Mouse (Mus musculus): Measurements from ENCODE around the gene Zfp362. TPM values are rescaled to one million over a fixed set of nuclear protein-coding genes. Genes with fewer than 3 reads are reported as not detected.

Gene Zfp362
- polyA plus RNA-seq (2017; shearing (Covaris generic)), result 10 to 100 TPM in 1 of 2 experiments, 1 to 10 TPM in 1; 6.9 to 13.2 TPM

GRCm38 (mm10) chr4:128806043-128806826 is at the start of gene Zfp362:
TSS of gene Zfp362 (minus strand) at chr4:128806045.
- ATAC-seq, result peak; percentile 61

- no peak for ATAC-seq
Observed at GRCm38 (mm10) chr4:128855613-128856040, 49.8 kb upstream of the Zfp362 start.

DNA sequence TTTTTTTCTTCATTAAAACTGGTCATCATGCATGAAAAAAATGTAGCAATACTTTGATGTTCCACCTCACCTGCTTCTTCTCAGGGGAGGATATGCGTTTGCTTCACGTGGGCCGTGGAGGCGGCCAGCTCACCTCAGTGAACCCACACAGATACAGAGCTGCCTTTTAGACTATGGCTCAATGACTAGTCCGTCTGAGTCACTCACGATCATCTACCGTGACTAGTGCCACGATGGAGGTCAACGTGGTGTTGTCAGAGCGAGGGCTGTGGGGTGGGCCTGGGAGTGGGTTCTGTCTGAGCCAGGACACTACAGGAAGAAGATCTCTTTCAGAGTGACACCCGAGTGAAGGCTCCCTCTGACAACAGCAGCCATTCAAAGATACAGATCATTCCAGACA is 47.3 kb upstream of the Zfp362 start:
- no peak for ATAC-seq

GRCm38 (mm10) chr4:128852266-128852887 is 46.5 kb upstream of the Zfp362 start:
- no peak for ATAC-seq

DNA sequence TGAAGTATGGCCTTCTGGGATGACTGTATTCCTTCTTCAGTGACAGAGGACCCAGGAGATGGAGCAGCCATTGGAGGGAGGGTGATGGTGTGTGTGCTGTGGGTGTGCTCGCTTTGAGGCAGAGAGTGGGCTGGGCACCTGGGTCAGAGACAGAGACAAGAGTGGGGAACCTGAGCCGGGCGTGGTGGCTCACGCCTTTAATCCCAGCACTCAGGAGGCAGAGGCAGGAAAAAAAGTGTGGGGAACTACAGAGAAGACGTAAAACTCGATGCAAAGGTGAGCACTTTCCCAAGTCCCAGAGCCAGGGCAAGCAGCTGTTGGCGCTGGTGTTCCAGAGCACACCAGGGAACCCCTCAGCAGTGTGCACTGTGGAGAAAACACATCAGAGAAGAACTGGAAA is 43.8 kb upstream of the Zfp362 start:
- ATAC-seq, result no peak

DNA sequence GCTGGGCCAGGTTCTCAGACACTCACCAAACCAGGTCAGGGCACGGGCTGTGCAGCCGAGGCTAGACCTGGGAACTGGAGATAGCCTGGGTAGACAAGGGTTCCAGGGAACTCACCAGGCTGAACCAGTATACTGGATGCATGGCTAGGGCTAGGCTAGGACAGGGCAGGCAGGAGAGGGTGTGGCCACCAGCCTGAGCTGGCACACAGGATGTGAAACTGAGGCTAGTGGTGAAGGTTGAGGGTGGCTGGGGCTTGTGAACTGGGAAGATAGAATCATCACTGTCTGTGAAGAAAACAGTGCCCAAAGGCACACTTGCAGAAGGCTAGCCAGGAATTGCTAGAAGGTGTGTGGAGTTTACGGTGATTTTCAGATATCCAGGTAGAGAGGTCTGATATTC is 43.1 kb upstream of the Zfp362 start:
- ATAC-seq, result peak; percentile 43

DNA sequence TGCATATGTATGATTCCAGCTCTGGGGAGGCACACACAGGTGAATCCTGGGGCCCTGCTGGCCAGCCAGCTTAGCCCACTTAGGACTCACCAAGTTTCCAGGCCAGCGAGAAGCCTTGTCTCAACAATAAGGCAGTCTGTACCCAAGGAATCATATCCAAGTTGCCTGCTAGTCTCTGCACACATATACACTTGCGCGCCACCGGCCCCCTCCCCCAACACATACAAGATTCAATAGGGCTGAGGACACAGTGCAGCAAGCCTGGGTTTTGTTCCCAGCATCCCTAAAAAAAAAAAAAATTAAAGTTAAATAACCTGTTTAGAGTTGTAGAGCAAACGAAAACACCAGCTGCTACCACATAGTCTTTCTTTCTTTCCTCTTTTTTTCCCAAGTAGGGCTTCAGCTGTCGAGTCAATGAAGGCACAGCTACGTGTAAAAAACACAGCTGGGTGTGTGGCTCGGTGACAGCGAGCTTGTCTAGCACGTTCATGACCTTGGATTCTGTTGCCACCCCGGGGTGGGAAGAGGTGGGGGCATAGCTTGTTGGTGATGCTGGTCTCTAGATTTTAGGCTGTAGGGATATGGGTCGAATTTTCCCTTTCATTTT is 39.6 kb upstream of the Zfp362 start:
- no peak for ATAC-seq

- ATAC-seq, result no peak
Observed at GRCm38 (mm10) chr4:128844566-128844965, 38.7 kb upstream of the Zfp362 start.

DNA sequence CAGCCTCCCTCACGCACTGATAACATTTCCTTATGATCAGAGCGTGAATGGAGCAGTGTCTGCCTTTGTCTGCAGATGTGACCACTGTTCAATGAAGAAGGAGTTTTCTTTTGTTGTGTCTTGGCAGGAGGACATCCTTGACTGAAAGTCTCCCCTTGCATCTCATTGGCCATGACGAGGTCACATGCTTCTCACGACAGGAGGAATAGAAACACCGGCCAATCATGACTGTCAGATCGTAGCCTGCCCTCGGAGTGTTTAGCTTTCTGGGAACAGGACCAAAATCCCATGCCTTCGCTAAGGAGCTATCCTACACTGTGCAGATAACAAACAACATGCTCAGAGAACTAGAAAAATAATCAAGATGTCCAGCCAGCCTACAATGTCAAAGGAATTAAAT is 35.4 kb upstream of the Zfp362 start:
- ATAC-seq, result no peak

DNA sequence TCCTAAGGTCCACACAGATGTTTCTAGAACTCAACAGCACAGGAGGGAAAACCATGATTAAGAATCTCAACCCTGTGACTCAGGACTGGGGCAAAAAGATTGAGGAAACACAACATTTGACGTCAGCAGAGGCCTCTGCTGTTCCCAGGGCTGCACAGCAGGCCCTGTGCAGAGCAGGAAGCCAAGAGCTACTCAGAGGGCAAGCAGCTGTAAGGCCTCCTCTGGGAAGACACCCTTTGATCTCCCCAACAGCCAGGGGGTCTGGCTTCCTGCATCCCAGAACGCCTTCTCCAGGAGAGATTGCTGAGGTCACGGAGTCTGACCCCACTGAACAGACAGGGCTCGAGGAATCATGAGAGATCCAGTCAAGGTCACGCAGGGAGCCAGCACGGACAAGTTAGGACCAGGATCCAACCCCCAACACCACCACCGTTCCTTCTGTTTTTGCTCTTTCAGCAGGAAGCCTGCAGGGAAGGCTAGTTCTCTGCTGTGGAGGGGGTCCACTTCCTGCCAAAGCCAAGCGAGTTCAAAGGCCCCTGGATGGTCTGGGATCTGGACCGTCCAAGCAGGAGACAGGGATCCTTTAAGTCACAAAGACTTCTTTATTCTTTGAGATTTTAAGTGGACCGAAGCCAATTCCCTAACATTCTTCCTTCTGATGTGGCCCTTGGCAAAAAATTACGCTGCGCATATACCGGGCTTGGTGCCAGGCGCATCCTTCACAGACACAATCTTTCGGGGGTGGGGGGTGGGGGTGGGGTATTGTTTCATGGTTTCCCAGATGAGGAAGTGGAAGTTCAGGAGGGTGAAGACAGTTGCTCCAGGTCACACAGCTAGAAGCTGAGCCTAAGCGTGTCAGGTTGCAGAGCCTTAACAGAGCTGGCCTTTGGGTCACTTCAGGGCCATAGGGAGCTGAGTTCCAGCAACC is 34.2 kb upstream of the Zfp362 start:
- ATAC-seq, result no peak

DNA sequence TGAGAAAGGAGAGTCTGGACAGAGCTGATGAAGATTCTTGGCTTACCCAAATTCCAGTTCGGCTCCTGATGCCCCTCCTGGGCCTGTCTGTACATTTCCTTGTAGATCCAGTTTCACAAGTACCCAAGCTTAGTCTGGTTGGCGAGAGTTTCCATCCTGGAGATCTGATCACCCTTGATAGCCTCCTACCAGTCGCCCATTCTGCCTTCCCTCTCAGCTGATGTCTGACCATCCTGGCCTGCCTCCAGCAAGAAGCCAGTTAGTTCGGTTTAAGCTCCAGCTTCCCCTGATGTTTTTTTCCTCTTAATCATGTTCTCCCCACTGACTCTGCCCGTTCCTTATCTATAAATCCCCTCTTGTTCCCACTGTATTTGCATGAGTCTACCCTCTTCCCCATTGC is 32.4 kb upstream of the Zfp362 start:
- ATAC-seq, result no peak

- no peak for ATAC-seq
Observed at GRCm38 (mm10) chr4:128824131-128824530, 18.3 kb upstream of the Zfp362 start.

DNA sequence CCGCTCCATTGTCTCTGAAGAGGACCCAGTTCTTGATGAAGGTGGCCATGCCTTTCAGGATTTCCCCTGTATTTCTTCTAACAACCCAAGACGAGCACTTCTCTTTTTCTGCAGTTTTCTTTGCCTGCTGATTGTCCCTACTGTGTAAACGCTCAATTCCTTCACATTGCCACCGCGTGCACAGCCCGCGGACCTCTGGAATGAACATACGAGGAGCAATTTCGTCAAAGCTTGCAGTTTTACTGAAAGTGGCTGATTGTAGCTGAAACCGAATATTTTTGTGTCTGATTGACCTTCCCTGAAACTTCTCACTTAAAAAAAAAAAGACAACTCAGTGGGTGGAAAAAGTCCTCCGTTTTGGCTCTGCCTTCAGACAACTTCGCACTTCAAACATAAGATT is 14.7 kb upstream of the Zfp362 start:
- ATAC-seq, result no peak

GRCm38 (mm10) chr4:128817011-128817410 is 11.2 kb upstream of the Zfp362 start:
- ATAC-seq, result no peak

- peak; percentile 96 for ATAC-seq
Observed at GRCm38 (mm10) chr4:128811382-128812056, 5.7 kb upstream of the Zfp362 start.

GRCm38 (mm10) chr4:128806827-128807179 is 958 bp upstream of the Zfp362 start:
- peak; percentile 11 for ATAC-seq

DNA sequence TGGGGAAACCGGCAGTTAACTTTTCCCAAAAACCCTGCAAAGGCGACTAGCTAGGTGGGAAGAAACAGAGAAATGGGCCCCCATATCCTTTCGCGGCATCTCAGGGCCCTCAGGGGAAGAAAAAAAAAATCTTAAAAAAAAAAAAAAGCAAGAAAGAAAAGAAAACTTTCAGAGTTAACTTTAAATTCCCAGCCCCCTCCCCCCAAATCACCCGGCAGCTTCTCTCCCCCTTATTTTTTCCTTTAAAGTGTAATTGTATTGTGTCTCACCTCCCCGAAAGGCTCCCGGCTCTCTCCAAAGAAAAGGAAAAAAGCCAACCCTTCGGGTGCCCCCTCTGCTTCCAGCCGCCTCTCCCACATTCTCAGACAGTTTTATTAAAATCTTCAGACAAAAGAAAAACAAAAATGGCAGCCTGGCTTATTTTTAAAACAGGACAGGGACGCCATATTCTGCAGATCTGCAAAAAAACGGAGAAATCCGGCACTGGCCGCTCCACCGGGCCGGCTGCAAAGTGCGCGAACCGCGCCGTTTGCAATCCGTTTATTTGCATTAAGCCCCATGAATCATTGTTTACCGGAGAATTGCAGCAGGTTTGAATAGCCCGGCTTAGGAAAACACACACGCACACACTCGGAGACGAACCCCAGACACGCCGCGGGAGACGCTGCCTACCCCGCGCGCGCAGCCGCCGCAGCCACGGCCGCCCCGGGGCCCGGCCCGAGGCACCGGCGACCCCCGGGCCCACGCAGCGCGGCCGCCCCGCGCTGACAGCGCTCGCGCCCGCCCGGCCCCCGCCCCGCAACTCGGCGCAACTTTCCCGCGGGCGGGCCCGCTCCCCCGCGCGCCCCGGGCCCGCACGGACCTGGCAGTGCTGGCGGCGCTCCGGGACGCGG is 449 bp downstream of the Zfp362 start:
- ATAC-seq, result no peak

DNA sequence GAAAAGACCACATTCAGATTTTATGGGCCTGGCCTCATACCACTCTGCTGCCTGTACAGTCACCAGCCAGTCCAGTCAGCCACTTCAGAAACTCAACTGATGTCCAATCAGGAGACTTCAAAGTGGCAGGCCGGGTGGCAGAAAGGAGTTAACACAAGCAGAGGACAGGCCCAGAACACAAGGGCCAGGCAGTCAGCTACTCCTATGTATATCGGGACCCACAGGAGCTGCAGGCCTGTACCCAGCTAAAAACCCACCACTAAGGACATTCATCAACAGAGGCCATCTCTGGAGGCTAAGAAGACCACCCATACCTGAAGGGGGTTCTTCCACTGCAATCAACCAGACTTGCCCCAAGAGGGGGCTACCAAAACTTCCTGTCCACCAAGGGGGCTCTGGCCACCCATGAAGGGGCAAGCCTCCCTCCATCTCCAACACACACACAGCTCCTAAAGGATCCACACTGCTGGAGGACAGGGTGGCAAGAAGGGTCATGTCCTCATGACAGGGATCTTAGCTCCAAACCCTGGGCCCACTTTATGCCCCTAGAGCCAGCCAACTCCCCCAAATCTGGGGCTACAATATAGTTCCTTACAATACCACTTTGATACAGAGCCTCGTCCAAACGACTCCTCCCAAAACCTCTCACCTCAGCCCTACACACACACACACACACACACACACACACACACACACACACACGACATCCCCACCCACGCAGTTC is 1.3 kb downstream of the Zfp362 start:
- ATAC-seq, result no peak

- no peak for ATAC-seq
Observed at GRCm38 (mm10) chr4:128803569-128803968, 2.3 kb downstream of the Zfp362 start.
